Mouse (Mus musculus) ES-E14 (cell line): ENCODE measurements at regions not wholly inside any gene's neighbourhood (a gene's known extent, or its start where the extent isn't known, plus 50 kb on each side); places are given as distances from the start of the nearest gene placed in this dataset.

Source experiments
- DNase-seq: peaks from one replicate; pipeline ENCODE4 v3.0.0-alpha.2; 2013; ENCODE audit warnings: low read depth, low spot score
- H3K27ac ChIP-seq: 2 replicates; pipeline ENCODE4 v1.5.1; 2012; ENCODE audit warnings: low read depth, mild to moderate bottlenecking, low read length, moderate library complexity, mixed read lengths; ENCODE audit not compliant: poor library complexity, insufficient read depth, severe bottlenecking
- H3K36me3 ChIP-seq: 2 replicates; pipeline ENCODE4 v1.6.1; 2012; ENCODE audit warnings: mild to moderate bottlenecking, low read length, moderate library complexity, mixed read lengths; ENCODE audit not compliant: control insufficient read depth, poor library complexity, insufficient read depth, severe bottlenecking
- H3K4me1 ChIP-seq, 2 experiments: fragments of 150-350 bp in 1 of 2; sonication (generic) in 1 of 2; 2 replicates each; pipeline ENCODE4 v1.6.1; 2012; ENCODE audit warnings: low read length in 2 of 2, mild to moderate bottlenecking in 1 of 2, mixed read lengths in 1 of 2; ENCODE audit not compliant: control insufficient read depth in 2 of 2, insufficient read depth in 2 of 2, poor library complexity in 1 of 2
- H3K4me3 ChIP-seq, 2 experiments: fragments of 150-350 bp in 1 of 2; sonication (generic) in 1 of 2; 2 replicates each; pipeline ENCODE4 v1.5.1; 2012; ENCODE audit warnings: low read length in 2 of 2, low read depth in 1 of 2, mild to moderate bottlenecking in 1 of 2, mixed read lengths in 1 of 2; ENCODE audit not compliant: insufficient read depth in 1 of 2, poor library complexity in 1 of 2, severe bottlenecking in 1 of 2
- H3K9ac ChIP-seq: 2 replicates; pipeline ENCODE4 v1.6.1; 2012; ENCODE audit warnings: low read depth, mild to moderate bottlenecking, low read length, mixed read lengths; ENCODE audit not compliant: poor library complexity, insufficient read depth, severe bottlenecking
- H3K9me3 ChIP-seq: fragments of 150-350 bp; sonication (generic); 2 replicates; pipeline ENCODE4 v1.6.1; 2012; ENCODE audit warnings: low read depth, mild to moderate bottlenecking, low read length; ENCODE audit not compliant: control insufficient read depth, insufficient read depth
- CHD2 ChIP-seq: IDR thresholded peaks from 2 replicates; pipeline ENCODE4 v1.6.1; 2014; ENCODE audit warnings: mild to moderate bottlenecking, low read depth, low read length, inconsistent platforms
- HCFC1 ChIP-seq: IDR thresholded peaks from 2 replicates; pipeline ENCODE4 v1.6.1; 2012; ENCODE audit warnings: low read length, inconsistent platforms, borderline replicate concordance; ENCODE audit not compliant: insufficient read depth
- MAFK ChIP-seq: IDR thresholded peaks from 2 replicates; pipeline ENCODE4 v1.6.1; 2014; ENCODE audit warnings: mild to moderate bottlenecking, low read depth, low read length, inconsistent platforms; ENCODE audit not compliant: insufficient read depth
- ZC3H11A ChIP-seq: IDR thresholded peaks from 2 replicates; pipeline ENCODE4 v1.6.1; 2012; ENCODE audit warnings: low read depth, mild to moderate bottlenecking, inconsistent platforms, low read length, borderline replicate concordance
- ZNF384 ChIP-seq: IDR thresholded peaks from 2 replicates; pipeline ENCODE4 v1.6.1; 2012; ENCODE audit warnings: low read depth, low read length, inconsistent platforms
- in situ Hi-C, 2 experiments: fragments of 600-800 bp; cut with MboI; formaldehyde crosslinking; loops; one replicate each; pipeline ENCODE4 v1.15.1; 2025; ENCODE audit warnings: low sequenced_read_pairs in 2 of 2, inconsistent platforms in 1 of 2; ENCODE audit not compliant: unreplicated experiment in 2 of 2

- Histone ChIP-seq H3K4me3 (no peak overlapping the region), H3K4me1 (no peaks in the 10 kb centered on the region), H3K36me3 (no peaks in the 10 kb centered on the region), H3K9me3 (no peaks in the 10 kb centered on the region), H3K27ac (no peak overlapping the region), H3K9ac (no peak overlapping the region)
- TF ChIP-seq CHD2 (no peak), MAFK (no peak), HCFC1 (no peak), ZC3H11A (no peak), ZNF384 (no peak)
- in situ Hi-C loops: no loop called here
- DNase-seq: no peak
Measured at GRCm38 (mm10) chr14:68945434-68945833, 348.7 kb downstream of the Synb start.

- Histone ChIP-seq H3K36me3 (no peaks in the 10 kb centered on the region), H3K27ac (no peak overlapping the region), H3K4me3 (no peak overlapping the region), H3K4me1 (no peaks in the 10 kb centered on the region), H3K9me3 (no peaks in the 10 kb centered on the region), H3K9ac (no peak overlapping the region)
- TF ChIP-seq ZC3H11A: no peak
- TF ChIP-seq HCFC1: no peak
- no peak for TF ChIP-seq CHD2
- TF ChIP-seq MAFK: no peak
- TF ChIP-seq ZNF384: no peak
- DNase-seq: no peak
- in situ Hi-C loops: no loop called here
Measured at GRCm38 (mm10) chr14:68941759-68942158, 352.3 kb downstream of the Synb start.

GRCm38 (mm10) chr14:68941132-68941690 lies 352.9 kb downstream of the Synb start:
- Histone ChIP-seq H3K4me3 (no peak overlapping the region), H3K36me3 (no peaks in the 10 kb centered on the region), H3K9ac (no peak overlapping the region), H3K27ac (no peak overlapping the region), H3K9me3 (no peaks in the 10 kb centered on the region), H3K4me1 (no peaks in the 10 kb centered on the region)
- TF ChIP-seq ZC3H11A: no peak
- no peak for TF ChIP-seq HCFC1
- TF ChIP-seq CHD2: no peak
- no peak for TF ChIP-seq ZNF384
- TF ChIP-seq MAFK: no peak
- in situ Hi-C loops: no loop called here
- no peak for DNase-seq

GRCm38 (mm10) chr14:68935303-68935662 lies 358.8 kb downstream of the Synb start:
- in situ Hi-C loops: no loop called here
- H3K36me3 ChIP-seq: no peaks in the 10 kb centered on the region
- H3K27ac ChIP-seq: no peak overlapping the region
- no peaks in the 10 kb centered on the region for H3K9me3 ChIP-seq
- no peak for DNase-seq
- peaks cover 0 to 3% of the 10 kb centered on the region in 2 experiments; a peak in 1 of 4 replicates for H3K4me1 ChIP-seq
- TF ChIP-seq HCFC1 (no peak), ZC3H11A (no peak), MAFK (no peak), CHD2 (no peak), ZNF384 (no peak)
- no peak overlapping the region for H3K4me3 ChIP-seq
- H3K9ac ChIP-seq: no peak overlapping the region

- in situ Hi-C loops: no loop called here
- TF ChIP-seq ZC3H11A: no peak
- TF ChIP-seq CHD2: no peak
- no peak for TF ChIP-seq ZNF384
- TF ChIP-seq HCFC1: no peak
- TF ChIP-seq MAFK: no peak
- Histone ChIP-seq H3K9ac (no peak overlapping the region), H3K27ac (no peak overlapping the region), H3K36me3 (no peaks in the 10 kb centered on the region), H3K4me3 (no peak overlapping the region), H3K4me1 (peaks cover 0 to 3% of the 10 kb centered on the region in 2 experiments; a peak in 1 of 4 replicates), H3K9me3 (no peaks in the 10 kb centered on the region)
- no peak for DNase-seq
Measured at GRCm38 (mm10) chr14:68934611-68935302, 359.3 kb downstream of the Synb start.
